Mouse (Mus musculus): ENCODE results near the gene Bcas3. TPM values are rescaled to one million over a fixed set of nuclear protein-coding genes. Genes with fewer than 3 reads are reported as not detected.
A peak's percentile ranks its signal among the peaks of the same experiment; 100 is the strongest.

Bcas3 gene
- polyA plus RNA-seq, 1 experiment from 2014 or later = 20.5 TPM

DNA sequence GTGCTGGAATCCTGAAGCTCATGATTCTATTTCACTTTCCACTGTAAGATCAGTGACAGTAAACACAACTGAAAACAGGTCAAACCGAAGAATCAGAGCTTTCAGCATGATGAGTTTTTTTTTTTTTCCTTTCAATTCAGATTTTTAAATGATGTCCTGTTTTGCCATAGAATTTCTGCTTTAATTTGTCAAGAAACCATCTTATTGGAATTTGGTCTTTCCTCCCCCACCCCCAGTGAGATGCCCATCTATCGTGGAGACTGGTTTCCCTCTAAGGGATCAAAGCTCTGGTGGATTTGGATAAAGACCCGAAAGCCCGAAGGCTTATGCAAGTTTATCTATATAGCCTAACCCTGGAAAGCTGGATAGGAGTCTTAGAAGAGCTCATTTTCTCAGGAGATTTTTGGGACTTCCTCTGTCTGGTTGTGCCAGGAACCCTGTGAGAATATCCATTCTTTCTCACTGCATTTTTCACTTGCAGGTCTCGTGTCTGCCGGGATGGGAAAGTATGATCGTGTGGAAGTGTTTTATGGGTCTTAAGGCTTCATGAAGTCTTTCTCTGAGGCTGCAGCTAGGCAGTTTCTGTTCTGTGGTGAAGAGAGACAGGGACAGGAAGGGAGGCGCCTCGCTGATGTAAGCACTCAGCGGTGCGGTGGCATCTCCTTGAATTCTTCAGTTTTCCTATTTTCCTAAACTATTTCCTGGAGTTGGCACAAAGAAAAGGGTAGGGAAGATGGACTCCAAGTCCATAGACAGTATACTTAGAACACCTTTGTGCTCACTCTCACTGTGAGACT is 173.2 kb downstream of the Bcas3 start:
- H3K4me2 ChIP-seq (ENCODE audit: low read depth, low read length) = peak overlapping the region; percentile 64; the same call in 1 of the 2 replicates
- no peak overlapping the region for H3K9ac ChIP-seq (ENCODE audit: low read length)
- peaks cover 8% of the 10 kb centered on the region for H3K27me3 ChIP-seq (ENCODE audit: control insufficient read depth, insufficient read depth, low read length)
- whole genome bisulfite sequencing = 40% methylated on average over 11 of the region's 11 CpGs
- peak overlapping the region; percentile 30; the same call in 1 of the 2 replicates for H3K4me3 ChIP-seq (ENCODE audit: low read length)
- peaks cover 24% of the 10 kb centered on the region for H3K4me1 ChIP-seq (ENCODE audit: control insufficient read depth, insufficient read depth, low read length)
- H3K9me3 ChIP-seq (replicated peaks; ENCODE audit: control insufficient read depth, low read length) = no peaks in the 10 kb centered on the region
- no peaks in the 10 kb centered on the region for H3K36me3 ChIP-seq (ENCODE audit: control insufficient read depth, insufficient read depth)
- H3K27ac ChIP-seq (ENCODE audit: low read length) = peak overlapping the region; percentile 2; the same call in 1 of the 2 replicates
- no peak for ATAC-seq (replicated peaks; ENCODE audit: extremely low read depth, insufficient read depth, low FRiP score)

DNA sequence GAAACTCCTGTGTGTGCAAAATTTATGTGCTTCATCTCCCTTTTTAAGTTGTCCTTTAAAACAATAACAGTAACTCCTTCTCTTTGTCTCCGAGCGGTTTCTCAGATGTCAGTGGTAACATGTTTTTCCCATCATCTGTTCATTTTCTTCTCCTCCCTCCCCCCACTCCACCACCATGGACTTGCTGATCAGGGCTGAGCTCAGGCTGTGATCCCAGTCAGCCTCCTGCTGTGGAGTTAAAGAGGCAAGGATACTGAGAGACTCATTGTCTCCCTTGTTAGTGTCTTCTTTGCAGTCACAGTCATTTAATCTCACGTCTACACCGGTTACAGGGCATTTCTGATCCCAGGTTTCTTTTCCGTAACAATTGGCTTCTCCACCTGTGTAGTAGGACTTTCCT is 174.3 kb downstream of the Bcas3 start:
- Histone ChIP-seq H3K4me3 (ENCODE audit: low read length) (no peak overlapping the region), H3K4me1 (ENCODE audit: control insufficient read depth, insufficient read depth, low read length) (peaks cover 24% of the 10 kb centered on the region), H3K36me3 (ENCODE audit: control insufficient read depth, insufficient read depth) (no peaks in the 10 kb centered on the region), H3K27ac (ENCODE audit: low read length) (no peak overlapping the region), H3K9me3 (replicated peaks; ENCODE audit: control insufficient read depth, low read length) (no peaks in the 10 kb centered on the region), H3K4me2 (ENCODE audit: low read depth, low read length) (no peak overlapping the region), H3K27me3 (ENCODE audit: control insufficient read depth, insufficient read depth, low read length) (peaks cover 8% of the 10 kb centered on the region), H3K9ac (ENCODE audit: low read length) (no peak overlapping the region)
- ATAC-seq (replicated peaks; ENCODE audit: extremely low read depth, insufficient read depth, low FRiP score) = no peak
- 81% methylated on average over 5 of the region's 5 CpGs for WGBS

DNA sequence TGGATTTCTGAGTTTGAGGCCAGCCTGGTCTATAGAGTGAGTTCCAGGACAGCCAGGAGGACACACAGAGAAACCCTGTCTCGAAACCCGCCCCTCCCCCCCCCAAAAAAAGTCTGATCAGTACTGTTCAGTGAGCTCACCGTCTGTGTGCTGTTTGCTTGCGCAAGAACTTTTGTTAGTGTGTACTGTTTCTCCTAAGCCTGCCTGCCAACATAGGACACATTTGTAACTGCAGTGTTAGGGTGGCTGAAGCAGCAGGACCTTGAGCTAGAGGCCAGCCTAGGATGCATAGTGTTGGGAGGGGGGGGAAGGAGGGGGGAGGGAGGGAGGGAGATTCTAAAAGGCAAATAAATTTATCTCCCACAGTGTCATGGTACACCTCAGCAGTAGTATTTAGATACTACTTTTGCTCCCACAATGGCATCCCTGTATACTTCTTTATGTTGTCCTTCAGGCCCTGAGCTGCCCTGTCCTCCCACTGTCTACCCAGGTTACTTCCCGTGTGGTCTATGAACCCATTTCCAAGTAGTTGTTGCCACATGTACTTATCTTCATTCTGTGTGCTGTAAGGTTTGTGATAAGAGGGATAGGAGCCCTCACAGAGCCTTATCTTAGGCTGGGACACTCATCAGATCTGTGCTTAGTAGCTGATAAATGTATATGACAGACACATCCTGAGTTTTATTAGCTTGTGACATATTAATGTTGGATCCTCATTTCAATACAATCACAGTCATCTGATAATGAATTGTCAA is 176.7 kb downstream of the Bcas3 start:
- Histone ChIP-seq H3K27me3 (ENCODE audit: control insufficient read depth, insufficient read depth, low read length) (peaks cover 8% of the 10 kb centered on the region), H3K4me2 (ENCODE audit: low read depth, low read length) (no peak overlapping the region), H3K9ac (ENCODE audit: low read length) (no peak overlapping the region), H3K4me3 (ENCODE audit: low read length) (no peak overlapping the region), H3K4me1 (ENCODE audit: control insufficient read depth, insufficient read depth, low read length) (peaks cover 14% of the 10 kb centered on the region), H3K9me3 (replicated peaks; ENCODE audit: control insufficient read depth, low read length) (no peaks in the 10 kb centered on the region), H3K27ac (ENCODE audit: low read length) (no peak overlapping the region), H3K36me3 (ENCODE audit: control insufficient read depth, insufficient read depth) (no peaks in the 10 kb centered on the region)
- ATAC-seq (replicated peaks; ENCODE audit: extremely low read depth, insufficient read depth, low FRiP score) = no peak
- WGBS = 66% methylated on average over 5 of the region's 5 CpGs

DNA sequence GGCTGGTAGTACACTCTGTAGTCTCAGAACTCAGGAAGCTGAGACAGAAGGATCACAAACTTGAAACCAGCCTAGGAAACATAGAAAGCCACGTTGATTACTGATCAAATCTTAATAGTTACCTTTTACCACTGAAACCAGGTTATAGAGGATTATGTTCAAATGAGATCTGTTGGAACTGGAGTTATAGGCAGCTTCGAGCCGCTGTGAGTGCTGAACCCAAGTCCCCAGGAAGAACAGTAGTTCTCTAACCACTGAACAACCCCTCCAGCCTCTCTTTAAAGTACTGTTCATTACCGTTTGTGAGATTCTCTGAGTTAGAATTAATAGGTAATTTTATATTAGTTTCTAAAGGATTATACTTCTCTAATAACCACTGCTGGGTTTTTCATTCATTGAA is 188.0 kb downstream of the Bcas3 start:
- Histone ChIP-seq H3K27me3 (ENCODE audit: control insufficient read depth, insufficient read depth, low read length) (no peaks in the 10 kb centered on the region), H3K4me1 (ENCODE audit: control insufficient read depth, insufficient read depth, low read length) (peaks cover 3% of the 10 kb centered on the region), H3K9me3 (replicated peaks; ENCODE audit: control insufficient read depth, low read length) (no peaks in the 10 kb centered on the region), H3K9ac (ENCODE audit: low read length) (no peak overlapping the region), H3K36me3 (ENCODE audit: control insufficient read depth, insufficient read depth) (no peaks in the 10 kb centered on the region), H3K27ac (ENCODE audit: low read length) (no peak overlapping the region), H3K4me2 (ENCODE audit: low read depth, low read length) (no peak overlapping the region), H3K4me3 (ENCODE audit: low read length) (no peak overlapping the region)
- WGBS = 82% methylated on average over 4 of the region's 4 CpGs
- no peak for ATAC-seq (replicated peaks; ENCODE audit: extremely low read depth, insufficient read depth, low FRiP score)

DNA sequence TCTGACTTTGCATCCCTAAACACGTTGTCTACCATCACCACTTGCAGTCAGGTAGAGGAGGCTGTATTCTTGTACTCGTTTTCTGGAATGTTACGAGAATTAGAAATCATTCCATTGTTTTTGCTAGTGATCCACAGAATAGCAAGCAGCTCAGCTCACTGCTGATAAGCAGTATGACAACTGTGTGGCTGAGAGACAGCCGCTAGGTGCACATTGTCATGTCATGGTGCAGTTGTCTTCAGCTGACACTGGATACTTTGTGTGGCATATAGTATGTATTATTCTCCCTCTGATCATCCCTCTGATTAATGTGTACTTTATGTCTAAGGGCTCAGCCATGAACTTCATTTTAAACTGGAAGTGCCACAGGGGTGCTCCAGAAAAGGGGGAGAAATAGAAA is 190.3 kb downstream of the Bcas3 start:
- Histone ChIP-seq H3K27me3 (ENCODE audit: control insufficient read depth, insufficient read depth, low read length) (no peaks in the 10 kb centered on the region), H3K4me1 (ENCODE audit: control insufficient read depth, insufficient read depth, low read length) (peaks cover 7% of the 10 kb centered on the region), H3K36me3 (ENCODE audit: control insufficient read depth, insufficient read depth) (no peaks in the 10 kb centered on the region), H3K4me3 (ENCODE audit: low read length) (no peak overlapping the region), H3K4me2 (ENCODE audit: low read depth, low read length) (no peak overlapping the region), H3K9ac (ENCODE audit: low read length) (no peak overlapping the region), H3K9me3 (replicated peaks; ENCODE audit: control insufficient read depth, low read length) (no peaks in the 10 kb centered on the region), H3K27ac (ENCODE audit: low read length) (no peak overlapping the region)
- ATAC-seq (replicated peaks; ENCODE audit: extremely low read depth, insufficient read depth, low FRiP score) = no peak
- WGBS = 73% methylated on average over 4 of the region's 4 CpGs

DNA sequence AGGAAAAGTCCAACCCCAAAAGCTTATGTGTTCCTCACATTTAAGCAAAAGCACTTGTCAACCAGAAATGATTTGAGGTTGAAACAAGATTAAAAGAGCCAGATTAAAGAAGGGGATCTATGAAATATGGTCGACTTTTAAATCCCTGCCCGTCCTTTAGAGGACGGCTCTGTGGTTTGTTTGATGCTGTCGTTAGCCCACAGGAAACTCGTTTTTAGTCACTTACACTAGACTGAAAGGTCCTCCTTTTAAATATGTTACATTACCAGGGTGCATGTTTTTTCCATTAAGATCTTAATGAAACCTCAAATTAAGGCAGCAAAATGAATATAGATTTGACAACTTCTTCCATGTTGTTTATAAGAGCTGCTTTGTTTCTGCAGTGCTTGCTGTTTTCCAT is 192.6 kb downstream of the Bcas3 start:
- H3K9ac ChIP-seq (ENCODE audit: low read length) = no peak overlapping the region
- ATAC-seq (replicated peaks; ENCODE audit: extremely low read depth, insufficient read depth, low FRiP score) = no peak

DNA sequence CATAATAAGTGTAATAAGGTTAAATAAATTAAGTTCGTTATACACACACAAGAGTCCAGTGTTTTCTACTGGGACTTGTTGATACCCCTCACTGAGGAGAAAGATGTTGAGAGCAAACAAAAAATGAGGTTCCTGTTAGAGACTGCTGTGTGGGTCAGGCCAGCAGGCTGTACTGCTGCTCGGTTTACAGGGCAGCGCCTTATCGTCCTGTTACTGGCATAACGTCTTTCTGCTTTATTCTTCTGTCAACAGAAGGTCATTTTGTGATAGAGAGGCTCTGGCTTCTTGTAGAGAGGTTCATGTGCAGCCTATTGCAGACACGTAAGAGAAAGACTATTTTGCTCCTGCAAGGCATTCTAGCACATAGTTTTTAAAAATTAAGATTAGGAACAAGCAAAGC is 195.0 kb downstream of the Bcas3 start:
- ATAC-seq (replicated peaks; ENCODE audit: extremely low read depth, insufficient read depth, low FRiP score) = no peak; the same call in 1 of the 2 replicates

More for the DNA sequence above, 192.6 kb downstream of the Bcas3 start:
- H3K4me2 ChIP-seq (ENCODE audit: low read depth, low read length) = no peak overlapping the region
- no peaks in the 10 kb centered on the region for H3K36me3 ChIP-seq (ENCODE audit: control insufficient read depth, insufficient read depth)
- H3K27me3 ChIP-seq (ENCODE audit: control insufficient read depth, insufficient read depth, low read length) = no peaks in the 10 kb centered on the region
- H3K4me3 ChIP-seq (ENCODE audit: low read length) = no peak overlapping the region
- WGBS = 81% methylated on average over 5 of the region's 5 CpGs
- H3K27ac ChIP-seq (ENCODE audit: low read length) = no peak overlapping the region
- H3K9me3 ChIP-seq (replicated peaks; ENCODE audit: control insufficient read depth, low read length) = no peaks in the 10 kb centered on the region
- peaks cover 7% of the 10 kb centered on the region for H3K4me1 ChIP-seq (ENCODE audit: control insufficient read depth, insufficient read depth, low read length)

DNA sequence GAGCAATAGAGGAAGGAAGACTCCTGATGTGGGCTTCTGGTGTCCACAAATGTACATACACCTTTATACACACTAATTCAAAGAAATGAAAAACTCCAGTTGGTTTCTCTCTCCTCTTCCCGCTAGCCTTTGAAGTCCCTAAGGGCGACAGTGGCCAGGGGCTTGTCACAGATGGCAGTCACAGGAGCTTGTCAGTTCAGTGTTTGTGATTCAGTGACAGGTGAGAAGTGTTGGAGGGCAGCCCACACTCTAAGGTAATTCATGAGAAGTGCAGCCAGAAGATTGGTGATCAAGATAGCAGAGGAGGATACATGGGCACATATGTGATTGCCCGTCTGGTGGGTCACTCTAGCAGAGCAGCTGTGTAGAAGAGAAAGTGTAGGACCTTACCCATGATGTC is 196.7 kb downstream of the Bcas3 start:
- H3K36me3 ChIP-seq (ENCODE audit: control insufficient read depth, insufficient read depth) = no peaks in the 10 kb centered on the region
- no peak overlapping the region for H3K9ac ChIP-seq (ENCODE audit: low read length)
- no peak overlapping the region for H3K27ac ChIP-seq (ENCODE audit: low read length)
- no peaks in the 10 kb centered on the region for H3K27me3 ChIP-seq (ENCODE audit: control insufficient read depth, insufficient read depth, low read length)
- H3K9me3 ChIP-seq (replicated peaks; ENCODE audit: control insufficient read depth, low read length) = no peaks in the 10 kb centered on the region
- H3K4me1 ChIP-seq (ENCODE audit: control insufficient read depth, insufficient read depth, low read length) = peaks cover 4% of the 10 kb centered on the region; the same call in 1 of the 2 replicates
- no peak overlapping the region for H3K4me2 ChIP-seq (ENCODE audit: low read depth, low read length)
- ATAC-seq (replicated peaks; ENCODE audit: extremely low read depth, insufficient read depth, low FRiP score) = no peak
- no peak overlapping the region for H3K4me3 ChIP-seq (ENCODE audit: low read length)
- WGBS = 66% methylated on average over 3 of the region's 3 CpGs

More for the DNA sequence above, 195.0 kb downstream of the Bcas3 start:
- Histone ChIP-seq H3K27ac (ENCODE audit: low read length) (no peak overlapping the region), H3K4me1 (ENCODE audit: control insufficient read depth, insufficient read depth, low read length) (peaks cover 4% of the 10 kb centered on the region; the same call in 1 of the 2 replicates), H3K27me3 (ENCODE audit: control insufficient read depth, insufficient read depth, low read length) (no peaks in the 10 kb centered on the region), H3K4me2 (ENCODE audit: low read depth, low read length) (no peak overlapping the region), H3K9ac (ENCODE audit: low read length) (no peak overlapping the region), H3K36me3 (ENCODE audit: control insufficient read depth, insufficient read depth) (no peaks in the 10 kb centered on the region), H3K4me3 (ENCODE audit: low read length) (no peak overlapping the region), H3K9me3 (replicated peaks; ENCODE audit: control insufficient read depth, low read length) (no peaks in the 10 kb centered on the region)
- WGBS = 31% methylated on average over 6 of the region's 6 CpGs

DNA sequence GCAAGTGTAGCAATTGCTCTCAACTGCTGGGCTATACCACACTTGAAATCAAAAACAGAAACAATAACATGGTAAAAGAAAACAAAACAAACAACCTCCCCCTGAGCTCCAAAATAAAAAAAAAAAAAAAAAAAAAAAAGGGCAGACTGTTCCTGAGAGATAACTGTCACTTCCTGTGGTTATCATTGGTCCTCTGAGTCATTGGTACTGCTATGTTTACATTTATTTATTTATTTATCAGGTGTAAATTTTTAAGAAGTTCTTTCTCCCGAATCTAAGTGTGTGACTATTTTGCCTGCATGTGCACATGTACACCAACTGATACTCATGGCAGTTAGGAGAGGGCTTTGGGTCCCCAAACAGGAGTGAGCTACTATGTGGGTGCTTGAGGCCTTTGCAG is 202.1 kb downstream of the Bcas3 start:
- no peaks in the 10 kb centered on the region for H3K9me3 ChIP-seq (replicated peaks; ENCODE audit: control insufficient read depth, low read length)
- H3K36me3 ChIP-seq (ENCODE audit: control insufficient read depth, insufficient read depth) = no peaks in the 10 kb centered on the region
- no peak overlapping the region for H3K4me3 ChIP-seq (ENCODE audit: low read length)
- H3K4me2 ChIP-seq (ENCODE audit: low read depth, low read length) = no peak overlapping the region
- WGBS = 29% methylated on average over 1 of the region's 1 CpGs
- H3K27me3 ChIP-seq (ENCODE audit: control insufficient read depth, insufficient read depth, low read length) = no peaks in the 10 kb centered on the region
- H3K4me1 ChIP-seq (ENCODE audit: control insufficient read depth, insufficient read depth, low read length) = peaks cover 2% of the 10 kb centered on the region; the same call in 1 of the 2 replicates
- no peak overlapping the region for H3K9ac ChIP-seq (ENCODE audit: low read length)
- no peak for ATAC-seq (replicated peaks; ENCODE audit: extremely low read depth, insufficient read depth, low FRiP score)
- no peak overlapping the region for H3K27ac ChIP-seq (ENCODE audit: low read length)

All from heart, embryonic 16.5 days (tissue).